Mouse (Mus musculus) embryonic facial prominence, embryonic 11.5 days (tissue): ENCODE results near the gene Spaca9. TPM values are rescaled to one million over a fixed set of nuclear protein-coding genes. Genes with fewer than 3 reads are reported as not detected.

Source experiments
- ATAC-seq: fragments of 200-750 bp; cut with Nextera tagmentation; replicated peaks from 2 replicates; pipeline ENCODE4 v1.8.0; 2017; ENCODE audit warnings: low read depth; ENCODE audit not compliant: insufficient number of reproducible peaks, low FRiP score, low TSS enrichment
- DNase-seq: peaks from one replicate; pipeline ENCODE4 v3.0.0-alpha.2; 2015; ENCODE audit warnings: low spot score
- H3K27ac ChIP-seq: fragments of 300-500 bp; sonication (generic); replicated peaks from 2 replicates; pipeline ENCODE4 v1.5.1; 2014; ENCODE audit warnings: mild to moderate bottlenecking, low read depth, low read length, control low read depth
- H3K27me3 ChIP-seq: fragments of 300-500 bp; sonication (generic); 2 replicates; pipeline ENCODE4 v1.6.1; 2014; ENCODE audit warnings: mild to moderate bottlenecking, low read length, moderate library complexity, mixed read lengths; ENCODE audit not compliant: control insufficient read depth, insufficient read depth
- H3K36me3 ChIP-seq: fragments of 300-500 bp; sonication (generic); replicated peaks from 2 replicates; pipeline ENCODE4 v1.6.1; 2014; ENCODE audit warnings: low read depth, mild to moderate bottlenecking, low read length, moderate library complexity, mixed read lengths; ENCODE audit not compliant: control insufficient read depth, insufficient read depth
- H3K4me1 ChIP-seq: fragments of 300-500 bp; sonication (generic); 2 replicates; pipeline ENCODE4 v1.6.1; 2014; ENCODE audit warnings: low read length, mixed read lengths; ENCODE audit not compliant: control insufficient read depth, insufficient read depth
- H3K4me2 ChIP-seq: fragments of 300-500 bp; sonication (generic); 2 replicates; pipeline ENCODE4 v1.6.1; 2014; ENCODE audit warnings: low read depth, mild to moderate bottlenecking, control low read depth, low read length, moderate library complexity
- H3K4me3 ChIP-seq: fragments of 300-500 bp; sonication (generic); 2 replicates; pipeline ENCODE4 v1.5.1; 2014; ENCODE audit warnings: low read depth, low read length, control low read depth
- H3K9ac ChIP-seq: fragments of 300-500 bp; sonication (generic); replicated peaks from 2 replicates; pipeline ENCODE4 v1.6.1; 2014; ENCODE audit warnings: mild to moderate bottlenecking, control low read depth, low read length
- H3K9me3 ChIP-seq: fragments of 300-500 bp; sonication (generic); replicated peaks from 2 replicates; pipeline ENCODE4 v1.6.1; 2016; ENCODE audit warnings: mild to moderate bottlenecking, low read length, inconsistent platforms, mixed read lengths; ENCODE audit not compliant: control insufficient read depth
- WGBS: fragments of 180-500 bp; shearing (Covaris S2); extraction: QIAGEN DNeasy Blood & Tissue Kit; methylation state at CpG from one replicate; pipeline ENCODE4 v1.1.7; 2014; 5-methylcytosine and 5-hydroxymethylcytosine counted together
- microRNA-seq: library from miRNA; unstranded; fragments of <30 nt; microRNA quantifications from one replicate; pipeline ENCODE4, GENCODE M21; 2016; ENCODE audit warnings: borderline number of aligned reads
- polyA plus RNA-seq: library from polyadenylated mRNA; unstranded; fragments of >200 nt; fragmentation: Nextera tagmentation; extraction: Ambion mirVana; gene quantifications from 2 replicates; pipeline ENCODE4 v1.2.1, GENCODE M21; 2014

Spaca9 gene
- polyA plus RNA-seq, 1 experiment from 2014 or later, result 1.4 TPM

GRCm38 (mm10) chr2:28662891-28663290, 36.6 kb downstream of the Spaca9 start:
- Histone ChIP-seq H3K27me3 (no peaks in the 10 kb centered on the region), H3K9me3 (no peaks in the 10 kb centered on the region), H3K4me1 (no peaks in the 10 kb centered on the region), H3K9ac (no peak overlapping the region), H3K4me2 (no peak overlapping the region), H3K36me3 (peaks cover 2% of the 10 kb centered on the region), H3K27ac (no peak overlapping the region), H3K4me3 (no peak overlapping the region)
- no peak for ATAC-seq
- no peak for DNase-seq
- 85% methylated on average over 3 of the region's 3 CpGs for WGBS

GRCm38 (mm10) chr2:28656216-28656615, 43.3 kb downstream of the Spaca9 start:
- H3K4me1 ChIP-seq, result no peaks in the 10 kb centered on the region
- ATAC-seq, result no peak
- WGBS, result 76% methylated on average over 8 of the region's 8 CpGs
- H3K9me3 ChIP-seq, result no peaks in the 10 kb centered on the region
- H3K4me2 ChIP-seq, result no peak overlapping the region
- H3K36me3 ChIP-seq, result peaks cover 2% of the 10 kb centered on the region; the same call in 1 of the 2 replicates
- H3K4me3 ChIP-seq, result no peak overlapping the region
- no peaks in the 10 kb centered on the region for H3K27me3 ChIP-seq
- no peak for DNase-seq
- H3K9ac ChIP-seq, result no peak overlapping the region
- no peak overlapping the region for H3K27ac ChIP-seq

DNA sequence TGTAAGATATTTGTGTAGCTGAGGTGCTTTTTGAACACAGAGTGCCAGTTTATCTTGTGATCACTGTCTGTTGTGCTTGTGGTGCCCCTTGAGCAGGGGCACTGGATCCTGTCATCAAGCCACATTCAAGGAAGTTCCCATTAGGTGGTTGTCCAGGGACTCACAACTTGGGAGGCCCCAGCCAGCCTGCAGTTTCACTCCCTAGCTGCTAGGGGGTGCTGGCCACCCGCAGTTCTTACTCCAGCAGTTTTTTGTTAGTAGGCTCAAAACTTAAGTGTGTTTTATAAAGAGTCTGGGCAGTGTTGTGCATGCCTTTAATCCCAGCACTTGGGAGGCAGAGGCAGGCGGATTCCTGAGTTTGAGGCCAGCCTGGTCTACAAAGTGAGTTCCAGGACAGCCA, 45.2 kb downstream of the Spaca9 start:
- DNase-seq, result peak; percentile 45
- no peaks in the 10 kb centered on the region for H3K36me3 ChIP-seq
- WGBS, result 71% methylated on average over 2 of the region's 2 CpGs
- no peak overlapping the region for H3K4me2 ChIP-seq
- H3K27ac ChIP-seq, result no peak overlapping the region
- no peaks in the 10 kb centered on the region for H3K9me3 ChIP-seq
- H3K4me3 ChIP-seq, result no peak overlapping the region
- no peaks in the 10 kb centered on the region for H3K4me1 ChIP-seq
- no peak for ATAC-seq
- no peak overlapping the region for H3K9ac ChIP-seq
- H3K27me3 ChIP-seq, result no peaks in the 10 kb centered on the region

- H3K36me3 ChIP-seq, result no peaks in the 10 kb centered on the region
- H3K27ac ChIP-seq, result no peak overlapping the region
- ATAC-seq (no peak), DNase-seq (no peak)
- H3K27me3 ChIP-seq, result no peaks in the 10 kb centered on the region
- no peak overlapping the region for H3K9ac ChIP-seq
- H3K9me3 ChIP-seq, result no peaks in the 10 kb centered on the region
- H3K4me2 ChIP-seq, result no peak overlapping the region
- no peaks in the 10 kb centered on the region for H3K4me1 ChIP-seq
- 97% methylated on average over 7 of the region's 7 CpGs for WGBS
- no peak overlapping the region for H3K4me3 ChIP-seq
Measured at GRCm38 (mm10) chr2:28653351-28653750, 46.2 kb downstream of the Spaca9 start.

- DNase-seq (no peak), ATAC-seq (no peak)
- Histone ChIP-seq H3K4me3 (no peak overlapping the region), H3K9me3 (no peaks in the 10 kb centered on the region), H3K36me3 (no peaks in the 10 kb centered on the region), H3K4me1 (no peaks in the 10 kb centered on the region), H3K9ac (no peak overlapping the region), H3K4me2 (no peak overlapping the region), H3K27me3 (no peaks in the 10 kb centered on the region), H3K27ac (no peak overlapping the region)
Measured at GRCm38 (mm10) chr2:28650526-28650925, 49.0 kb downstream of the Spaca9 start.

- WGBS, result 85% methylated on average over 3 of the region's 3 CpGs
- H3K27me3 ChIP-seq, result no peaks in the 10 kb centered on the region
Measured at GRCm38 (mm10) chr2:28643081-28643480, 56.4 kb downstream of the Spaca9 start.

More at GRCm38 (mm10) chr2:28643081-28643480, 56.4 kb downstream of the Spaca9 start:
- H3K4me1 ChIP-seq, result no peaks in the 10 kb centered on the region
- no peaks in the 10 kb centered on the region for H3K36me3 ChIP-seq
- H3K4me2 ChIP-seq, result no peak overlapping the region
- H3K4me3 ChIP-seq, result no peak overlapping the region
- no peak overlapping the region for H3K27ac ChIP-seq
- ATAC-seq (no peak), DNase-seq (no peak)
- H3K9me3 ChIP-seq, result no peaks in the 10 kb centered on the region
- no peak overlapping the region for H3K9ac ChIP-seq

Small RNAs within 50 kb of the gene (microRNA-seq; reads per million reads assigned to microRNA genes)
- gene Mir3088, result 1.4 reads per million

Other genes with a start within 250 kb of the Spaca9 start
- 0.90 and 1.5 TPM in 2 replicates for gene 1700007K13Rik, start 233.4 kb downstream of the Spaca9 start, polyA plus RNA-seq
- 68.4 and 71.4 TPM in 2 replicates for gene Mrps2, start 231.7 kb downstream of the Spaca9 start, polyA plus RNA-seq
- gene Gbgt1, start 202.8 kb downstream of the Spaca9 start, polyA plus RNA-seq, result not detected in 2 replicates
- gene Gm10134, start 193.6 kb downstream of the Spaca9 start, polyA plus RNA-seq, result 0.68 TPM in 1 of 2 replicates, not detected in the other
- 41.7 and 44.8 TPM in 2 replicates for gene Ralgds, start 186.6 kb downstream of the Spaca9 start, polyA plus RNA-seq
- gene Cel, start 136.3 kb downstream of the Spaca9 start, polyA plus RNA-seq, result not detected in 2 replicates
- gene Gtf3c5, start 116.0 kb downstream of the Spaca9 start, polyA plus RNA-seq, result 38.5 and 38.8 TPM in 2 replicates
- gene Gfi1b, start 77.7 kb downstream of the Spaca9 start, polyA plus RNA-seq, result 2.1 and 2.6 TPM in 2 replicates
- 16.4 and 17.9 TPM in 2 replicates for gene Tsc1, start 58.5 kb downstream of the Spaca9 start, polyA plus RNA-seq
- 0.75 and 0.97 TPM in 2 replicates for gene Ak8, start 437 bp upstream of the Spaca9 start, polyA plus RNA-seq
- 30.1 and 30.9 TPM in 2 replicates for gene Gtf3c4, start 140.6 kb upstream of the Spaca9 start, polyA plus RNA-seq
- gene Ddx31, start 140.7 kb upstream of the Spaca9 start, polyA plus RNA-seq, result 18.6 and 20.0 TPM in 2 replicates
- gene Barhl1, start 216.9 kb upstream of the Spaca9 start, polyA plus RNA-seq, result 0.83 and 0.89 TPM in 2 replicates